Mouse (Mus musculus) myocyte (in vitro differentiated cells): ENCODE data around the gene Habp2.

Source experiments
- CEBPB ChIP-seq: IDR thresholded peaks from 2 replicates; pipeline ENCODE4 v1.6.1; 2011; ENCODE audit warnings: mild to moderate bottlenecking, moderate library complexity; ENCODE audit not compliant: poor library complexity, insufficient read depth, severe bottlenecking
- E2F4 ChIP-seq: IDR thresholded peaks from one replicate; pipeline ENCODE4 v1.6.1; 2011; ENCODE audit warnings: mild to moderate bottlenecking, control low read depth, moderate library complexity; ENCODE audit not compliant: insufficient read depth
- MAX ChIP-seq: IDR thresholded peaks from one replicate; pipeline ENCODE4 v1.6.1; 2011; ENCODE audit warnings: low read depth, mild to moderate bottlenecking, control low read depth
- MYOD1 ChIP-seq, 3 experiments: IDR thresholded peaks; one replicate each; pipeline ENCODE4 v1.6.1; 2011; ENCODE audit warnings: control low read depth in 2 of 3, low read depth in 2 of 3, mild to moderate bottlenecking in 2 of 3, moderate library complexity in 1 of 3; ENCODE audit not compliant: insufficient read length in 2 of 3, control insufficient read depth in 1 of 3
- MYOG ChIP-seq, 3 experiments: IDR thresholded peaks; one replicate each; pipeline ENCODE4 v1.6.1; 2011; ENCODE audit warnings: control low read depth in 2 of 3, low read depth in 2 of 3, mild to moderate bottlenecking in 2 of 3; ENCODE audit not compliant: insufficient read length in 2 of 3, control insufficient read depth in 1 of 3, insufficient read depth in 1 of 3
- POLR2A ChIP-seq: IDR thresholded peaks from one replicate; pipeline ENCODE4 v1.6.1; 2011; ENCODE audit warnings: low read depth, mild to moderate bottlenecking, control low read depth, moderate library complexity; ENCODE audit not compliant: insufficient read length
- POLR2AphosphoS2 ChIP-seq: IDR thresholded peaks from one replicate; pipeline ENCODE4 v1.6.1; 2011; ENCODE audit warnings: low read depth, control low read depth; ENCODE audit not compliant: insufficient read length
- REST ChIP-seq: IDR thresholded peaks from one replicate; pipeline ENCODE4 v1.6.1; 2011; ENCODE audit warnings: mild to moderate bottlenecking, control low read depth, moderate library complexity; ENCODE audit not compliant: insufficient read depth, insufficient read length
- TCF3 ChIP-seq: IDR thresholded peaks from one replicate; pipeline ENCODE4 v1.6.1; 2011; ENCODE audit warnings: low read depth, control low read depth; ENCODE audit not compliant: insufficient read length
- USF1 ChIP-seq: IDR thresholded peaks from one replicate; pipeline ENCODE4 v1.6.1; 2011; ENCODE audit warnings: low read depth, mild to moderate bottlenecking, control low read depth, moderate library complexity

- TF ChIP-seq POLR2A = no peak
- no peak for TF ChIP-seq TCF3
- no peak for TF ChIP-seq MYOD1 (IDR thresholded peaks at IDR 0.05; ENCODE audit: control insufficient read depth in 1 of 3, insufficient read length in 2 of 3, low read depth in 2 of 3)
- TF ChIP-seq E2F4 = no peak
- TF ChIP-seq CEBPB = no peak
- TF ChIP-seq MAX = no peak
- no peak for TF ChIP-seq REST
- TF ChIP-seq USF1 = no peak
- TF ChIP-seq MYOG (IDR thresholded peaks at IDR 0.05; ENCODE audit: control insufficient read depth in 1 of 3, insufficient read depth in 1 of 3, insufficient read length in 2 of 3, low read depth in 2 of 3) = no peak
- TF ChIP-seq POLR2AphosphoS2 = no peak
Measured at GRCm38 (mm10) chr19:56316531-56316930, 29.6 kb downstream of the Habp2 start.
